Mouse (Mus musculus) embryonic facial prominence, embryonic 11.5 days (tissue): Measurements from ENCODE around the gene Hprt. TPM values are rescaled to one million over a fixed set of nuclear protein-coding genes. Genes with fewer than 3 reads are reported as not detected.

ENCODE experiments used
- ATAC-seq: fragments of 200-750 bp; cut with Nextera tagmentation; replicated peaks from 2 replicates; pipeline ENCODE4 v1.8.0; 2017; ENCODE audit warnings: low read depth; ENCODE audit not compliant: insufficient number of reproducible peaks, low FRiP score, low TSS enrichment
- DNase-seq: peaks from one replicate; pipeline ENCODE4 v3.0.0-alpha.2; 2015; ENCODE audit warnings: low spot score
- H3K27ac ChIP-seq: fragments of 300-500 bp; sonication (generic); replicated peaks from 2 replicates; pipeline ENCODE4 v1.5.1; 2014; ENCODE audit warnings: mild to moderate bottlenecking, low read depth, low read length, control low read depth
- H3K27me3 ChIP-seq: fragments of 300-500 bp; sonication (generic); 2 replicates; pipeline ENCODE4 v1.6.1; 2014; ENCODE audit warnings: mild to moderate bottlenecking, low read length, moderate library complexity, mixed read lengths; ENCODE audit not compliant: control insufficient read depth, insufficient read depth
- H3K36me3 ChIP-seq: fragments of 300-500 bp; sonication (generic); replicated peaks from 2 replicates; pipeline ENCODE4 v1.6.1; 2014; ENCODE audit warnings: low read depth, mild to moderate bottlenecking, low read length, moderate library complexity, mixed read lengths; ENCODE audit not compliant: control insufficient read depth, insufficient read depth
- H3K4me1 ChIP-seq: fragments of 300-500 bp; sonication (generic); 2 replicates; pipeline ENCODE4 v1.6.1; 2014; ENCODE audit warnings: low read length, mixed read lengths; ENCODE audit not compliant: control insufficient read depth, insufficient read depth
- H3K4me2 ChIP-seq: fragments of 300-500 bp; sonication (generic); 2 replicates; pipeline ENCODE4 v1.6.1; 2014; ENCODE audit warnings: low read depth, mild to moderate bottlenecking, control low read depth, low read length, moderate library complexity
- H3K4me3 ChIP-seq: fragments of 300-500 bp; sonication (generic); 2 replicates; pipeline ENCODE4 v1.5.1; 2014; ENCODE audit warnings: low read depth, low read length, control low read depth
- H3K9ac ChIP-seq: fragments of 300-500 bp; sonication (generic); replicated peaks from 2 replicates; pipeline ENCODE4 v1.6.1; 2014; ENCODE audit warnings: mild to moderate bottlenecking, control low read depth, low read length
- H3K9me3 ChIP-seq: fragments of 300-500 bp; sonication (generic); replicated peaks from 2 replicates; pipeline ENCODE4 v1.6.1; 2016; ENCODE audit warnings: mild to moderate bottlenecking, low read length, inconsistent platforms, mixed read lengths; ENCODE audit not compliant: control insufficient read depth
- WGBS: fragments of 180-500 bp; shearing (Covaris S2); extraction: QIAGEN DNeasy Blood & Tissue Kit; methylation state at CpG from one replicate; pipeline ENCODE4 v1.1.7; 2014; 5-methylcytosine and 5-hydroxymethylcytosine counted together
- microRNA counts: library from miRNA; unstranded; fragments of <30 nt; microRNA quantifications from one replicate; lab custom pipeline; 2016
- microRNA-seq: library from miRNA; unstranded; fragments of <30 nt; microRNA quantifications from one replicate; pipeline ENCODE4, GENCODE M21; 2016; ENCODE audit warnings: borderline number of aligned reads
- polyA plus RNA-seq: library from polyadenylated mRNA; unstranded; fragments of >200 nt; fragmentation: Nextera tagmentation; extraction: Ambion mirVana; gene quantifications from 2 replicates; pipeline ENCODE4 v1.2.1, GENCODE M21; 2014

Gene Hprt
- polyA plus RNA-seq, 1 experiment from 2014 or later = 84.5 TPM

- Histone ChIP-seq H3K9me3 (no peaks in the 10 kb centered on the region), H3K9ac (peak overlapping the region; percentile 71), H3K4me2 (peak overlapping the region; percentile 43), H3K27me3 (no peaks in the 10 kb centered on the region), H3K36me3 (no peaks in the 10 kb centered on the region; the same call in 1 of the 2 replicates), H3K4me3 (peak overlapping the region; percentile 54), H3K27ac (peak overlapping the region; percentile 92), H3K4me1 (no peaks in the 10 kb centered on the region)
- ATAC-seq = peak; percentile 90
- 24% methylated on average over 25 of the region's 42 CpGs for WGBS
- peak; percentile 89 for DNase-seq
Observed at GRCm38 (mm10) chrX:53057054-53057759, 69.3 kb downstream of the Hprt start.

GRCm38 (mm10) chrX:53057760-53058090, 69.8 kb downstream of the Hprt start:
- DNase-seq (no peak), ATAC-seq (no peak; the same call in 1 of the 2 replicates)
- H3K4me3 ChIP-seq = peak overlapping the region; percentile 54; the same call in 1 of the 2 replicates
- no peak overlapping the region; the same call in 1 of the 2 replicates for H3K27ac ChIP-seq
- 28% methylated on average over 6 of the region's 6 CpGs for WGBS
- H3K9me3 ChIP-seq = no peaks in the 10 kb centered on the region
- no peaks in the 10 kb centered on the region for H3K27me3 ChIP-seq
- H3K4me1 ChIP-seq = no peaks in the 10 kb centered on the region
- no peaks in the 10 kb centered on the region; the same call in 1 of the 2 replicates for H3K36me3 ChIP-seq
- peak overlapping the region; percentile 41 for H3K9ac ChIP-seq
- H3K4me2 ChIP-seq = peak overlapping the region; percentile 43

GRCm38 (mm10) chrX:53058459-53059280, 70.7 kb downstream of the Hprt start:
- Histone ChIP-seq H3K27me3 (no peaks in the 10 kb centered on the region), H3K36me3 (no peaks in the 10 kb centered on the region; the same call in 1 of the 2 replicates), H3K9ac (peak overlapping the region; percentile 32), H3K4me3 (peak overlapping the region; percentile 18), H3K27ac (no peak overlapping the region), H3K9me3 (no peaks in the 10 kb centered on the region), H3K4me2 (peak overlapping the region; percentile 51), H3K4me1 (no peaks in the 10 kb centered on the region)
- peak; percentile 28 for DNase-seq
- WGBS = 13% methylated on average over 33 of the region's 33 CpGs
- no peak for ATAC-seq

GRCm38 (mm10) chrX:53059426-53060007, 71.6 kb downstream of the Hprt start:
- Histone ChIP-seq H3K27me3 (no peaks in the 10 kb centered on the region), H3K36me3 (no peaks in the 10 kb centered on the region), H3K4me3 (no peak overlapping the region), H3K4me1 (no peaks in the 10 kb centered on the region), H3K4me2 (peak overlapping the region; percentile 51), H3K9ac (no peak overlapping the region), H3K9me3 (no peaks in the 10 kb centered on the region), H3K27ac (no peak overlapping the region)
- DNase-seq = no peak
- WGBS = 33% methylated on average over 11 of the region's 11 CpGs
- ATAC-seq = no peak

GRCm38 (mm10) chrX:53064406-53064805, 76.5 kb downstream of the Hprt start:
- no peak for DNase-seq
- no peak overlapping the region for H3K4me2 ChIP-seq
- 80% methylated on average over 3 of the region's 3 CpGs for WGBS
- H3K27ac ChIP-seq = no peak overlapping the region
- H3K36me3 ChIP-seq = no peaks in the 10 kb centered on the region
- no peaks in the 10 kb centered on the region for H3K9me3 ChIP-seq
- no peak overlapping the region for H3K9ac ChIP-seq
- no peak overlapping the region for H3K4me3 ChIP-seq
- no peaks in the 10 kb centered on the region for H3K4me1 ChIP-seq
- ATAC-seq = no peak
- H3K27me3 ChIP-seq = no peaks in the 10 kb centered on the region

MicroRNA genes within 50 kb of the gene (microRNA counts, 519-probe panel; counts per million panel counts)
- microRNA mmu-miR-322 (lab: Ali Mortazavi, UCI) (4,618 counts per million, percentile 79 among the panel's probes with 10 or more counts), microRNA mmu-miR-351 (lab: Ali Mortazavi, UCI) (3,615 counts per million, percentile 54 among the panel's probes with 10 or more counts), microRNA mmu-miR-450a-3p (lab: Ali Mortazavi, UCI) (not detected), microRNA mmu-miR-450a-5p (lab: Ali Mortazavi, UCI) (5,092 counts per million, percentile 87 among the panel's probes with 10 or more counts), microRNA mmu-miR-450b-3p (lab: Ali Mortazavi, UCI) (2,515 counts per million, percentile 22 among the panel's probes with 10 or more counts), microRNA mmu-miR-450b-5p (lab: Ali Mortazavi, UCI) (not detected), microRNA mmu-miR-503 (lab: Ali Mortazavi, UCI) (2,443 counts per million, percentile 22 among the panel's probes with 10 or more counts), microRNA mmu-miR-542-3p (lab: Ali Mortazavi, UCI) (2,443 counts per million, percentile 22 among the panel's probes with 10 or more counts), microRNA mmu-miR-542-5p (lab: Ali Mortazavi, UCI) (3,096 counts per million, percentile 40 among the panel's probes with 10 or more counts)

Small RNA genes within 50 kb of the gene (microRNA-seq; reads per million reads assigned to microRNA genes)
- 33,234 reads per million, percentile 98 among the genes with 10 or more reads in this experiment for gene Mir322
- 4,460 reads per million, percentile 86 among the genes with 10 or more reads in this experiment for gene Mir351
- gene Mir450-1 = 45.6 reads per million, percentile 31 among the genes with 10 or more reads in this experiment
- gene Mir450-2 = 12.2 reads per million, percentile 14 among the genes with 10 or more reads in this experiment
- 318 reads per million, percentile 58 among the genes with 10 or more reads in this experiment for gene Mir450b
- gene Mir503 = 1,387 reads per million, percentile 74 among the genes with 10 or more reads in this experiment
- 1,008 reads per million, percentile 71 among the genes with 10 or more reads in this experiment for gene Mir542

Other genes starting within 250 kb of the Hprt start
- 2.2 and 3.1 TPM in 2 replicates for gene Ccdc160, start 196.9 kb upstream of the Hprt start, polyA plus RNA-seq
- 124 and 143 TPM in 2 replicates for gene Phf6, start 75.9 kb upstream of the Hprt start, polyA plus RNA-seq